Mouse (Mus musculus) G1E (cell line): ENCODE results near the gene Aatf. TPM values are rescaled to one million over a fixed set of nuclear protein-coding genes. Genes with fewer than 3 reads are reported as not detected.

Experiments used
- ATAC-seq: 2 replicates; pipeline ENCODE4 v1.8.0; 2016; ENCODE audit warnings: mild to moderate bottlenecking; ENCODE audit not compliant: insufficient number of reproducible peaks, poor library complexity, low FRiP score, severe bottlenecking; ENCODE audit errors: extremely low read depth
- DNase-seq: peaks from one replicate; pipeline ENCODE4 v3.0.0; 2012; ENCODE audit warnings: low spot score
- H3K27me3 ChIP-seq: 2 replicates; pipeline ENCODE4 v1.6.1; 2012; ENCODE audit warnings: mild to moderate bottlenecking, low read length, inconsistent platforms; ENCODE audit not compliant: insufficient read depth
- H3K36me3 ChIP-seq: replicated peaks from 2 replicates; pipeline ENCODE3; 2012; ENCODE audit warnings: mild to moderate bottlenecking, inconsistent platforms
- H3K4me1 ChIP-seq: 2 replicates; pipeline ENCODE4 v1.6.1; 2012; ENCODE audit warnings: low read depth, low read length, inconsistent platforms, mixed read lengths; ENCODE audit not compliant: insufficient read depth
- H3K4me3 ChIP-seq: 2 replicates; pipeline ENCODE4 v1.5.1; 2012; ENCODE audit warnings: low read depth, mild to moderate bottlenecking, inconsistent platforms, low read length, moderate library complexity, mixed read lengths
- H3K9me3 ChIP-seq: replicated peaks from 2 replicates; pipeline ENCODE4 v1.6.1; 2012; ENCODE audit warnings: inconsistent platforms
- CTCF ChIP-seq: IDR thresholded peaks from 2 replicates; pipeline ENCODE4 v1.5.1; 2012; ENCODE audit warnings: low read depth, low read length, inconsistent platforms, mixed read lengths
- GATA1 ChIP-seq: IDR thresholded peaks from 2 replicates; pipeline ENCODE4 v1.6.1; 2012; ENCODE audit warnings: borderline replicate concordance, low read length, inconsistent platforms, mixed read lengths
- GATA2 ChIP-seq: IDR thresholded peaks from 2 replicates; pipeline ENCODE4 v1.6.1; 2012; ENCODE audit warnings: low read depth, low read length, inconsistent platforms, borderline replicate concordance
- POLR2AphosphoS5 ChIP-seq: IDR thresholded peaks from 2 replicates; pipeline ENCODE4 v1.6.1; 2012; ENCODE audit warnings: low read depth, low read length, inconsistent platforms; ENCODE audit not compliant: insufficient replicate concordance
- TAL1 ChIP-seq: conservative IDR thresholded peaks from 2 replicates; pipeline ENCODE4 v1.6.1; 2012; ENCODE audit warnings: low read depth, low read length, inconsistent platforms, mixed read lengths
- polyA plus RNA-seq: library from polyadenylated mRNA; stranded (reverse); fragments of >175 nt; gene quantifications from 2 replicates; pipeline ENCODE4 v1.2.3, GENCODE M21; 2012
- total RNA-seq, 2 experiments: library from RNA; stranded (forward) in 1 of 2; stranded (reverse) in 1 of 2; fragments of 200-1000 nt in 1 of 2; fragments of >200 nt in 1 of 2; fragmentation: Nextera tagmentation in 1 of 2; gene quantifications; 2 replicates each; pipeline ENCODE4 v1.2.3; 2014 to 2017

The Aatf gene
- total and polyA plus RNA-seq, 3 experiments, result 43.3 to 94.6 (median 82.2) TPM

DNA sequence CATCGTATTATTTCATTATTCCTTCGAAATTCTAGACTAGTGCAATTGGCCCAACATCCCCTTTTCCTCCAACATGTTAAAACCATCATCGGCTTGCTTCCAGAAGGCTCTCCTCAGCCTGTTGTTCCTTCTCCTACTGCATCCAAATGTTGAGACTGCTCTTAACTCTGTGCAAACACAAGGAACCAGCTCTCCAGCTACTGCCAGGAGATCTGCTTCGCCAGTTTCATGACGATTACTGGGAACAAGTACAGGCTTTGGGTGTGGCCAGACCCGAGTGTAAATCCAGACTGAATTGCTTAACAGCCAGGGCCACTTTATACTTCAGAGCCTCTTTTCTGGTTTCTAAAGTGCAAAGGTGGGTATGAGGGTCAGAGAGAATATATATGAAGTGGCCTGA, 124.0 kb downstream of the Aatf start:
- no peak for ATAC-seq
- H3K36me3 ChIP-seq, result peaks cover 89% of the 10 kb centered on the region
- H3K4me1 ChIP-seq, result no peaks in the 10 kb centered on the region

DNA sequence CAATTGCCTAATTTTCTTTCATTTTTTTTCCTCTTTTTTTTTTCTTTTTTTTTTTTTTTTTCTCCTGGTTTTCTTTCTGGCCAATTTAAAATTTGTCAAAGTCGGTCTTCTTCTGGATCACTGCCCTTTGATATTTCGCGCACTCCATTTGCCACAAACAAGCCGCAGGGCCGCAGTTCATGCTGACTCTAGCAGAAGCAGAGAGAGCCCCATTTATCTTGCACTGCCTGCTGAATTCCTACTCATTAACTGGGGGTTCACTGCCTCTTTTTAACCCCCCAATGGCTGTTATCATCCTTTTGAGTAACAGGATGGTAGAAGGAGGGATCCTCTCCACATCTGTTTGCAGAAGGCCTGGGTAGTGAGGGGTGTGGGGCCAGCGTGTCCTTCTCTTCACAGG, 129.4 kb downstream of the Aatf start:
- TF ChIP-seq CTCF, result no peak
- TF ChIP-seq TAL1, result no peak
- TF ChIP-seq POLR2AphosphoS5, result no peak
- ATAC-seq, result no peak
- Histone ChIP-seq H3K4me3 (no peak overlapping the region), H3K36me3 (peaks cover 82% of the 10 kb centered on the region), H3K27me3 (no peaks in the 10 kb centered on the region), H3K4me1 (no peaks in the 10 kb centered on the region), H3K9me3 (no peaks in the 10 kb centered on the region)
- DNase-seq, result no peak

More for the DNA sequence above, 124.0 kb downstream of the Aatf start:
- no peaks in the 10 kb centered on the region for H3K9me3 ChIP-seq
- no peak for TF ChIP-seq CTCF
- no peak for TF ChIP-seq GATA1
- TF ChIP-seq GATA2, result no peak
- no peak for TF ChIP-seq TAL1
- TF ChIP-seq POLR2AphosphoS5, result no peak
- DNase-seq, result no peak
- H3K4me3 ChIP-seq, result no peak overlapping the region
- H3K27me3 ChIP-seq, result no peaks in the 10 kb centered on the region

GRCm38 (mm10) chr11:84382450-84382849, 130.9 kb downstream of the Aatf start:
- H3K36me3 ChIP-seq, result peaks cover 81% of the 10 kb centered on the region
- no peaks in the 10 kb centered on the region for H3K4me1 ChIP-seq
- H3K9me3 ChIP-seq, result no peaks in the 10 kb centered on the region
- no peak overlapping the region for H3K4me3 ChIP-seq
- TF ChIP-seq TAL1 (no peak), CTCF (no peak), POLR2AphosphoS5 (no peak), GATA1 (no peak), GATA2 (no peak)
- no peaks in the 10 kb centered on the region for H3K27me3 ChIP-seq
- ATAC-seq (no peak), DNase-seq (no peak)

- H3K4me3 ChIP-seq, result no peak overlapping the region
- H3K4me1 ChIP-seq, result no peaks in the 10 kb centered on the region
- DNase-seq (no peak), ATAC-seq (no peak)
- H3K9me3 ChIP-seq, result no peaks in the 10 kb centered on the region
- no peak for TF ChIP-seq POLR2AphosphoS5
- no peak for TF ChIP-seq CTCF
- TF ChIP-seq GATA2, result no peak
- peaks cover 75% of the 10 kb centered on the region for H3K36me3 ChIP-seq
- no peaks in the 10 kb centered on the region for H3K27me3 ChIP-seq
Measured at GRCm38 (mm10) chr11:84376510-84377365, 136.6 kb downstream of the Aatf start.

DNA sequence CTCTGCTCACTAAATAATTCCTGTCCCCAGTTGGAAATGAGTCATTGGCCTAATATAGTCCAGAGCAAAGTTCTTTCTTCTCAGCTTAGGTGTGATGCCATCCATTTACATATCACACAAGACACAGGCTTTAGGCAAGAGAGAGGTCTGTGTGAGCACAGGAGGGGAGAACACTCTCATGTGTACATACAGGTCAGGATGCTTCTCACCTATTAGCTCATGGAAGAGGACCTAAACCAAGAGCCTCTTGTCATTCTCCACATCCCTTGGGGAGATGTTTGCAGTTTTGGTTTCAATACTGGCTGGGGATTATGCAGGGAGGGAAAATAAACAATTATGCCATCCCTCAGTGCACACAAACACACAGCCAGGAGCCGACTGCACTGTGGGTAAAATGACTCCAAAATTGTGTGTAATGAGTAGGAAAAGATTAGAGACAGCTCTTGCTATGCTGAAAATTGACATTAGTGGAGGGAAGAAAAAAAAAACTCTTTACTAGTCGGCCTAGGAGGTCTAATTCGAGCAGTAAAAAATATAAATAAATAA, 137.3 kb downstream of the Aatf start:
- no peak for DNase-seq
- no peak for TF ChIP-seq GATA2
- no peak for TF ChIP-seq GATA1
- no peak for TF ChIP-seq TAL1
- no peak for TF ChIP-seq POLR2AphosphoS5
- no peak for TF ChIP-seq CTCF
- no peak for ATAC-seq

GRCm38 (mm10) chr11:84373122-84373521, 140.2 kb downstream of the Aatf start:
- Histone ChIP-seq H3K4me1 (peaks cover 2% of the 10 kb centered on the region; the same call in 1 of the 2 replicates), H3K27me3 (no peaks in the 10 kb centered on the region), H3K4me3 (no peak overlapping the region), H3K36me3 (peaks cover 76% of the 10 kb centered on the region), H3K9me3 (no peaks in the 10 kb centered on the region)
- DNase-seq (no peak), ATAC-seq (no peak)
- TF ChIP-seq GATA2 (no peak), TAL1 (no peak), POLR2AphosphoS5 (no peak), GATA1 (no peak), CTCF (no peak)

More for the DNA sequence above, 137.3 kb downstream of the Aatf start:
- no peaks in the 10 kb centered on the region for H3K4me1 ChIP-seq
- no peaks in the 10 kb centered on the region for H3K9me3 ChIP-seq
- no peaks in the 10 kb centered on the region for H3K27me3 ChIP-seq
- H3K4me3 ChIP-seq, result no peak overlapping the region
- H3K36me3 ChIP-seq, result peaks cover 74% of the 10 kb centered on the region

Other genes with a start within 250 kb of the Aatf start
- not detected in 2 replicates for gene Lhx1, start 12.0 kb upstream of the Aatf start, total RNA-seq (2014; fragmentation: Nextera tagmentation)
- under 0.01 and 0.12 TPM in 2 replicates for gene Lhx1, start 12.0 kb upstream of the Aatf start, total RNA-seq (2017)
- not detected in 2 replicates for gene Lhx1, start 12.0 kb upstream of the Aatf start, polyA plus RNA-seq